Mouse (Mus musculus) kidney, postnatal 4 days (tissue): ENCODE data around the gene Crim1.

Experiments used
- DNase-seq, 2 experiments: peaks; one replicate each; pipeline ENCODE4 v3.0.0; 2021; ENCODE audit warnings: mixed read lengths in 2 of 2

The Crim1 gene

GRCm38 (mm10) chr17:78211881-78212280 lies 11.8 kb downstream of the Crim1 start:
- DNase-seq: no peak

- peak in 1 of 2 experiments; percentile 24 for DNase-seq
Measured at GRCm38 (mm10) chr17:78213128-78213527, 13.1 kb downstream of the Crim1 start.

- DNase-seq: no peak
Measured at GRCm38 (mm10) chr17:78216526-78216925, 16.5 kb downstream of the Crim1 start.

- DNase-seq: no peak
Measured at GRCm38 (mm10) chr17:78217406-78217805, 17.4 kb downstream of the Crim1 start.

GRCm38 (mm10) chr17:78218506-78219232 lies 18.6 kb downstream of the Crim1 start:
- no peak for DNase-seq

GRCm38 (mm10) chr17:78221007-78221642 lies 21.1 kb downstream of the Crim1 start:
- DNase-seq: peak; percentile 71 to 76

- DNase-seq: no peak
Measured at GRCm38 (mm10) chr17:78221860-78222259, 21.8 kb downstream of the Crim1 start.

- DNase-seq: peak in 1 of 2 experiments; percentile 40
Measured at GRCm38 (mm10) chr17:78223988-78224387, 23.9 kb downstream of the Crim1 start.

- peak; percentile 41 to 61 for DNase-seq
Measured at GRCm38 (mm10) chr17:78225547-78225946, 25.5 kb downstream of the Crim1 start.

- DNase-seq: no peak
Measured at GRCm38 (mm10) chr17:78227211-78227610, 27.2 kb downstream of the Crim1 start.

GRCm38 (mm10) chr17:78231567-78231966 lies 31.5 kb downstream of the Crim1 start:
- DNase-seq: no peak

GRCm38 (mm10) chr17:78232703-78233102 lies 32.7 kb downstream of the Crim1 start:
- no peak for DNase-seq

- DNase-seq: no peak
Measured at GRCm38 (mm10) chr17:78233873-78234272, 33.8 kb downstream of the Crim1 start.

GRCm38 (mm10) chr17:78236126-78236525 lies 36.1 kb downstream of the Crim1 start:
- no peak for DNase-seq

- no peak for DNase-seq
Measured at GRCm38 (mm10) chr17:78237954-78238353, 37.9 kb downstream of the Crim1 start.

- DNase-seq: no peak
Measured at GRCm38 (mm10) chr17:78240161-78240560, 40.1 kb downstream of the Crim1 start.

GRCm38 (mm10) chr17:78241238-78241637 lies 41.2 kb downstream of the Crim1 start:
- DNase-seq: no peak

GRCm38 (mm10) chr17:78244752-78245151 lies 44.7 kb downstream of the Crim1 start:
- DNase-seq: no peak

GRCm38 (mm10) chr17:78245444-78245843 lies 45.4 kb downstream of the Crim1 start:
- no peak for DNase-seq

GRCm38 (mm10) chr17:78246634-78247383 lies 46.8 kb downstream of the Crim1 start:
- peak in 1 of 2 experiments; percentile 42 for DNase-seq

- DNase-seq: no peak
Measured at GRCm38 (mm10) chr17:78248197-78248596, 48.1 kb downstream of the Crim1 start.

GRCm38 (mm10) chr17:78248943-78249342 lies 48.9 kb downstream of the Crim1 start:
- DNase-seq: no peak

GRCm38 (mm10) chr17:78250149-78250938 lies 50.3 kb downstream of the Crim1 start:
- DNase-seq: peak in 1 of 2 experiments; percentile 40
